Mouse (Mus musculus): Measurements from ENCODE around the gene Tacr2. TPM values are rescaled to one million over a fixed set of nuclear protein-coding genes. Genes with fewer than 3 reads are reported as not detected.

Gene Tacr2
- polyA plus RNA-seq, 1 experiment: 0.36 TPM

DNA sequence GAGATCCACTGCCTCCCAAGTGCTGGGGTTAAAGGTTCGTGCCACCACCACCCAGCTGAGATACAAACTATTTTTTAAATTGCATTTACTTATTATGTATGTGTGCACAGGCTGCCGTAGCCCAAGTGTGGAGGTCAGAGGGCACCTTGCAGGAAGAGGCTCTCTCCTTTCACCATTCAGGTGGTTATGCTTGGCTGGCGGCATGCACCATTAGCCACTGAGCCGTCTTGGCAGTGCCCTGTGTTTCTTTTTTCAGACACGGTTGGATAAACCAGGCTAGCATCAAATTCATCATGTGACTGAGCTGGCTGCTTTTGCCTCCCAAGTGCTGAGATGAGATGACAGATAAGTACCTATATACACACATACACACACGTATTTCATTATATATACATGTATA lies 13.0 kb upstream of the Tacr2 start:
- DNase-seq (ENCODE audit: low read depth): no peak

DNA sequence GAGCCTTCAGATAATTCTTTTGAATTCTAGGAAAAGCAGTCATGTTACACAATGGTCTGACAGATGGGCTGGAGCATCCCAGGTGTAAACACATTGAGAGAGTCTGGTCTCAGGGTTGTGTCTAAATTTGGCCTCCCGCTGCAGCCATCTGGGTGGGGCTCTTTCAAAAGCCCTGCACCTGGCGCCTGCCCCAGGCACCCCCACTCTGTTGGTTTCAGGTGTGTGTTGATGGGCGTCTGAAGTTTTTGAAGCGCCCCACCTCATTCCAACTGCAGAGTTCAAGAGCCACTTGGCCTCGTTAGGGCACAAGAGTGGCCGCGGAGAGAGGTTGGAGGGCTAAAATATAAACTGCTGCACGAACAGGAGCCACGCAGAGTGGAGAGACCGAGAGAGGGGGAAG lies 9.9 kb upstream of the Tacr2 start:
- no peak for DNase-seq (ENCODE audit: low read depth)

DNA sequence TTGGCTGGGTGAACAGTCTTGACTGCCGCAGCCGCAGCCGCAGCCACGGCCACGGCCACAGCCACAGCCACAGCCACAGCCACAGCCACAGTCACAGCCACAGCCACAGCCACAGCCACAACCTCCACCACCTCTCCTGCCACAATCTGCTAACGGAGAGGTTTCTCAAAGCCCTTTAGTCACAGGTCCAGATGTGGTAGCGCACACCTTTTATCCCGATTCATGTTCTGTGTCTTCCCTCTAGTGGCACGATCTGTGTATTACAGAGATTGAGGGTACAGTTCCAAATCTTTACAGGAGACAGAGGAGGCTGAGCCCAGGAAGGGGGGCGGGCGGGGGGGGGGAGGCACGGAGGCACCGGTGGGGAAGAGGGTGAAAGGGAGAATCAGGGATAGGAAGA lies 9.3 kb upstream of the Tacr2 start:
- DNase-seq (ENCODE audit: low read depth): no peak

DNA sequence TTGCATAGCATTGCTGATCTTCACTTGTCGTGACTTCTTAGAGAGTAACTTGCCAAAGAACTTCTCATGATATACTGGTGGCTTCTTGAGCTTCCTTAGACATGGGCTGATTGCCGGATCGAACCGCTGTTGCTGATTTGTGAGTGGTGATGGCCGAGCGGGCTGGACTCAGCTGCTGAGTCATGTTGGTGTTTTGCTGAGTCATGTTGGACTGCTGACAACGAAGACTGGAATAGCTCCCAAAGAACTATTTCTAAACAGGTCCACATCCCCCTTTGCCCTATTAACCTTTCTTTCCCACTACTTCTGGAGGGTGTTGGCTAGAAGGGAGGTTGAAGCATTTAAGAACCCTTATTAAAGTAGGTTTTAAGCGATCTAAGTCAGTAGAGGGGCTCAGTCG lies 8.2 kb upstream of the Tacr2 start:
- no peak for DNase-seq (ENCODE audit: low read depth)

DNA sequence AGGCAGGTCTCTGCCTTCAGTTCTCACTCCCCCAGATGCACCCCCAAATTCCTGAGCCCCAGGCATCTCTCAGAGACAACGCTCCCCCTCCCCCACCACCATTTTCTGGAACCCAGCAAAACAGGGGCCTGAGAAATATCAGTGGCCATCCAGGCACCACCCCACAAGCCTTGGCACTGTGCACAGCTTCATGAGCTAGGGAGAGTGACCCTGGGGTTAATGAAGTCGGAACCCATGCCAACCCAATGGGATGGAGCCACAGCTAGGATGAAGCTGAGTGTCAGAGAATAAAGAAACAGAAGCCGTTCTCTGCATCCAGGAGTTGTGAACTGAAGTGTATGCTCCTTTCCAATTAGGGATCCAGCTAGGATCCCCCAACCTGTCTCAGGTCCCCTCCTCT lies 5.1 kb upstream of the Tacr2 start:
- no peak for DNase-seq (ENCODE audit: low read depth)

DNA sequence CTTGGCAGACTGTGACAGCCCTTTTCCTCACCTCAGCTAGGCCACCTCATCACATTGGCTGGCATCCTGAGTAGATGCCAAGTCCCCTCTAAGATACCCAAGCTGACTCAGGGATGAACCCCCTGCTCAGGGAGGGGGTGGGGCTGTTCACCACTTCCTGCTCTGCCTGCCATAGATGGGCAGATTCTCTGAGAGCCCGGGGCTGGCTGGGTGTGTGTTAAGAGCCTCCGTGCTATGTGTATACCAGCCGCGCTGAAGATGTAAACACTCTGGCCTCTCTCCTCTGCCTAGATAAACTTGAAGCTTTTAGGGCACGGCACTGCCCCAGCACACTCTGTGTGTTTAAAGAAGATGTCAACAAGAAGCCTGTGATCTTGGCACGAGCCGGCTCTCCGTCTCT lies 4.4 kb upstream of the Tacr2 start:
- no peak for DNase-seq (ENCODE audit: low read depth)

DNA sequence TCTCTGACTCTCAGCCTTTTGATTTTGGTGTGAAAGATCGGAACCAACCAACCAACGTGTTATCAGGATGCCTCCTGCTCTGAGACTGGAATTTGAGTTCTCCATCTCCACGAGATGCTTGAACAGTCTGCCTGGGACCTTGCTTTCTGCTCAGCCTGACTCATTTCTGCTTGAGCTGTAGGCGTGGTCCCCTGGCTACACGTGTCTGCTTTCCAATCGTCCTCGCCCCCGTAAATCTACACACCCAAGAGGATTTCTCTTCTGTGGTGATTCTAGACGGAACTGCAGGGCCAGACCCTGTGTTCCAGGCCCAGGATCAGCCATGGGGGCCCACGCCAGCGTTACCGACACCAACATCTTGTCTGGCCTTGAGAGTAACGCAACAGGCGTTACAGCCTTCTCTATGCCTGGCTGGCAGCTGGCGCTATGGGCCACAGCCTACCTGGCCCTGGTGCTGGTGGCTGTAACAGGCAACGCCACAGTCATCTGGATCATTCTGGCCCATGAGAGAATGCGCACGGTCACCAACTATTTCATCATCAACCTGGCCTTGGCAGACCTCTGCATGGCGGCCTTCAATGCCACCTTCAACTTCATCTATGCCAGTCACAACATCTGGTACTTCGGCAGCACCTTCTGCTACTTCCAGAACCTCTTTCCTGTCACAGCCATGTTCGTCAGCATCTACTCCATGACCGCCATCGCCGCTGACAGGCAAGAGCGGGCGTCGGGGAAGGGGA lies 428 bp downstream of the Tacr2 start:
- no peak for DNase-seq (ENCODE audit: low read depth)

DNA sequence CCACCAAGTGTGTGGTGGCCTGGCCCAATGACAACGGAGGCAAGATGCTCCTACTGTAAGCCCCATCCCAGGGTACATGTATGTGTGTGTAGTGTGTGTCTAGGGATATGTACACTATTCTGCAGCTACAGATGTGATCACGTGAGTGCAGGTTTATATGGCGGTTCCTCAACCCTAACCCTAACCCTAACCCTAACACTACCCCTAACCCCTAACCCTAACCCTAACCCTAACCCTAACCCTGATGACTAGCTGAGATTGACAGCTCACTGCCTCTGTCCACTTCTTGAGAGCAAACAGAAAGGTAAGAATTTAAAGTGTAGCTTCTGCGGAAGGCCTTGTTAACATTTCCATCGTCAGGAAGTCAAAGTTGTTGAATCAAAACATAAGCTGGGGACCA lies 6.1 kb downstream of the Tacr2 start:
- no peak for DNase-seq (ENCODE audit: low read depth)

DNA sequence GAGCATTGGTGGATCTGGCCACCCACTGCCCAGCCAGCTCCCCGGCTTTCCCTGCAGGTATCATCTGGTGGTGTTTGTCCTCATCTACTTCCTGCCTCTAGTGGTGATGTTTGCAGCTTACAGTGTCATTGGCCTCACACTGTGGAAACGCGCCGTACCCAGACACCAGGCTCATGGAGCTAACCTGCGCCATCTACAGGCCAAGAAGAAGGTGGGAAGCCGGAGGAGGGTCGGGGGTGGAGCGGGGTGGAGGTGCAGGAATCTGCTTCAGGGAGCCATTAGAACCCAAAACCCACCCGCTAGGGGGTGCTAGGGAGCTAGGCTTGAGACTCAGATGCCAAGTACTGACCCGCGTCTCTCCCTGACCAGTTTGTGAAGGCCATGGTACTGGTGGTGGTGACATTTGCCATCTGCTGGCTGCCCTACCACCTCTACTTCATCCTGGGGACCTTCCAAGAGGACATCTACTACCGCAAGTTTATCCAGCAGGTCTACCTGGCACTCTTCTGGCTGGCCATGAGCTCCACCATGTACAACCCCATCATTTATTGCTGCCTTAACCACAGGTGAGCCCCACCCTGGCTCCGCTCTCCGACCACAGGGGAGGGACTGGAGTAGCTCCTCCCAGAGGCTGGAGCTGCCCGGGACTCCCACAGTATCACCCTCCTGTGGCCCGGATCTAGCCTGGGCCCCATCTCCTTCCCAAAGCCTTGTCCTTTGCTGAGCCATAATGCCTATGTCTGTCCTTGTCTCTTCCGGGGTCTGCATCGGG lies 9.1 kb downstream of the Tacr2 start:
- no peak for DNase-seq (ENCODE audit: low read depth)

DNA sequence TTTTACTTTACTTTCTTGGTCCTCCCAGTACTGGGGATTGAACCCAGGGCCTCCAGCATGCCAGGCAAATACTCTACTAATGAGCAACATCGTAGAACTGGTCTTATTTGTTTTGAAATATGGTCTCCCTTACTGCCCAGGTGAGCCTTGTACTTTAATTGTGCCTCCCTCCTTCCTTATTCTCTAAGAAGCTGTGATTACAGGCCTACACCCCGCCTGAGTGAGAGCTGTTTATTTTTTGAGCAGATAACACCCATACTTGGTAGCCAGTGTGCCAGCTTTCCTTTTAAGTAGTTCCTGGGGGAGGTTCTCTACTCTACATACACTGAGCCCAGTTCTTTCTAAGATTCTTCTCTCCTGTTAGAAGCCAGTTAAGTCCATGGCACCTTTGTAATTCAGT lies 12.1 kb downstream of the Tacr2 start:
- DNase-seq (ENCODE audit: low read depth): no peak

DNA sequence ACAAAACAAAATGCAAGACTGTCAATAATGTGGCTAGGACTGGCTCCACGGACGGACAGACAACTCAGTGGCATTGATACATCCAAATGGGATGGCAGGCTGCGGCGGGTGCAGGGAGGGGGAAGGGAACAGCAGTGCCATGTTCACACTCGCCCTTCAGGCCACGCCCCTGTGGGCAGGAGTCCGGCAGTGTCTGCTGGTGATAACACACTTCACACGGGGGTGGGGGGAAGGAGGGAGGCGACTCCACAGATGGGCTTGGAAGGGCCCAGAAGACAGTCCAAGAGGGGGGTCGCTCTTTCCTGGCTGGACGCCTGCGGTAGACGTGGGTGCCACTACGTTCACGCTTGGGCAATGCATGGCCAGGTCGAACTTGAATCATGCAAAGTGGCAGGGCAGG lies 17.0 kb downstream of the Tacr2 start:
- DNase-seq (ENCODE audit: low read depth): no peak

DNA sequence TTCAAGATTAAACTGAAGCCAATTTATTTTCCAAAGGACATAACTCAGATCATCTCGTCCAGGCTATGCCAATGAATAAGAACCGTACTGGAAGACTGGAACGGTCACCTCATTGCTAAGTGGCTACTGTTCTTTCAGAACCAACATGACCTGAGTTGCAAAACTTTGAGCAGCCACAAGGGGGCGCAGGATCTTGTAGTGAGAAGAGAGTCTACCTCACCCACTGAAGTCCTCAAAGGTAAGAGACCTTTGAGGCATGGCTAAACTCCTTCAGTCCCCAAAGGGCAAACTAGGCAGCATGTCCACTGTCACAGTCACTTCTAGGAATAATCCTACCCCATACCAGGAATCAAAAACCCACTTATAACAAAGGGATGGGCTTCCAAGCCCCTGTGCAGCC lies 23.0 kb downstream of the Tacr2 start:
- no peak for DNase-seq (ENCODE audit: low read depth)

DNA sequence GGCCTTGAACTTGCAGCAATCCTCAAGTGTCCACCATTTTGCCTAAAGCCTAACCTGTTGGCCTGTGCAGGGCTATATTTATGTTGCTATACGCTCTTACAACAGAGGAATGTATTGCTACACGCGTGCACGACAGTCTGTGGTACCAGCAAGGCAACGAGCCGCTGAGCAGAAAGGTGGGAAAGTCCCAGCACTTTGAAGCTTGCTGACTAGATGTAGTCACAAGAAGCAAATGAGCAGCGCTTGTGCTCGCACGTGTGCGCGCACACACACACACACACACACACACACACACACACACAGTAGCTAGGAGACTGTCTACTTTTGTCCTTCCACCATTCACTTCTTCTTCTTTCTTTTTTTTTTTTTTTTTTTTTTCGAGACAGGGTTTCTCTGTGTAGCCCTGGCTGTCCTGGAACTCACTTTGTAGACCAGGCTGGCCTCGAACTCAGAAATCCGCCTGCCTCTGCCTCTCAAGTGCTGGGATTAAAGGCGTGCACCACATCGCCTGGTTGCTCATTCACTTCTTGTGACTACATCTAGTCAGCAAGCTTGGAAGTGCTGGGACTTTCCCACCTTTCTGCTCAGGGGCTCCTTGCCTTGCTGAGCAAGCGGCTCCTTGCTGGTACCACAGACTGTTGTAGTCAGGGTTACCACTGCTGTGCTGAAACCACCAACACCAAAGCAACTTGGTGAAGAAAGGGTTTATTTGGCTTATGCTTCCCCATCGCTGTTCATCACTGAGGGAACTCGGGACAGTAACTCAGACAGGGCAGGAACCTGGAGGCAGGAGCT lies 25.5 kb downstream of the Tacr2 start:
- DNase-seq (ENCODE audit: low read depth): no peak

DNA sequence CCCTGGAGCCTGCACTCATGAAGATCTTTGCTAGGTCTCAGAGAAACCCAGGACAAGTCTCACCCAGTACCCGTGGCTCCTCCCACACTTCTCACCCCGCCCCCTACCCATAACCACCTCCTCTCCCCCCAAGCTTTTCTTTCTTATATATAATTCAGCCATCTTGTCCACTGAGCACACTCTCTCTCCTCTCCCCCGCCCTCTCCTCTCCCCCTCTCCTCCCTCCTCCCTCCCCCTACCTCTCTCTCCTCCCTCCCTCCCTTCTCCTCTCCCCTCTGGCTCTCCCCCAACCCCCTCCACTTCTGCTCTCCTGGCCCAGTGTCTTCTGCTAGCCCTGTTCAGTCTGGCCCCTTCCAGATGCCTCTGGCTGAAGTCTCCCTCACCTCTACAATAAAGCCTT lies 26.8 kb downstream of the Tacr2 start:
- no peak for DNase-seq (ENCODE audit: low read depth)

DNA sequence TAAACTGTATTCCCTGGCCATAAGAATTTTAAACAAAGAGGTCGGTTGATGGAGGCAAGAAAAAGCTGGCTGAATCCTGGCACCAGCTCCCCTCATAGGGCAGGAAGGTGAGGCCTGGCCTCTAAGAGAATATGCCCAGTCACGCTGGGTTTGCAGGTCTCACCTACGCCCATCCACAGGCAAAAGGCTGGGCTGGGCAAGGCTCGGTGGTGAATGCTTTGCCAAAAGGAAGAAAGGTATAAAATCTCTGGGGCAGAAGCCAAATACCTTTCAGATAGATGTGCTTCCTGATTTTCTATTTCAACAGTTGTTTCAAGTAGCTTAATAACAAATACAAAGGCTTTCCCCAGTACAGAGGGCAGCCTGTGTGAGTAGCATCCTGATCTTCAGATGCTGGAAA lies 27.4 kb downstream of the Tacr2 start:
- peak; percentile 70 for DNase-seq (ENCODE audit: low read depth)

DNA sequence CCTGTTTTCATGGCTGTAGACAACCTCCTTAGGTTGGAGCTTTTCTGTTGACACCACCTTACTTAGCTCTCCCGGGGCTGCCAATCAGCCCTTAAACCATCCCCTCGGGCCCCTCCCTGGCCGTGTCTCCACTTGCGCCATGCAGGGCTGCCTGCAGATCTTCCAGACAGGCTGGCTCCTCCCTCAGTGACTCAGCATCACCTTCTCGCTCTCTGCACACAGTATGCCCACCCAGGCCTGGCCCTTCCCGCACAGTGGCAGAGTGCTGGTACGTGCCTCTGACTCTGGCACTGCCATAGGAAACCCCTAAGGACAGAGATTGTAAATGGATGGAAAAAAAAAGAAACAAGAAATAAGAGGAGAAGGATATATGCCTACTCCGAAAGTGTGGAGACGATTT lies 30.5 kb downstream of the Tacr2 start:
- DNase-seq (ENCODE audit: low read depth): no peak

DNA sequence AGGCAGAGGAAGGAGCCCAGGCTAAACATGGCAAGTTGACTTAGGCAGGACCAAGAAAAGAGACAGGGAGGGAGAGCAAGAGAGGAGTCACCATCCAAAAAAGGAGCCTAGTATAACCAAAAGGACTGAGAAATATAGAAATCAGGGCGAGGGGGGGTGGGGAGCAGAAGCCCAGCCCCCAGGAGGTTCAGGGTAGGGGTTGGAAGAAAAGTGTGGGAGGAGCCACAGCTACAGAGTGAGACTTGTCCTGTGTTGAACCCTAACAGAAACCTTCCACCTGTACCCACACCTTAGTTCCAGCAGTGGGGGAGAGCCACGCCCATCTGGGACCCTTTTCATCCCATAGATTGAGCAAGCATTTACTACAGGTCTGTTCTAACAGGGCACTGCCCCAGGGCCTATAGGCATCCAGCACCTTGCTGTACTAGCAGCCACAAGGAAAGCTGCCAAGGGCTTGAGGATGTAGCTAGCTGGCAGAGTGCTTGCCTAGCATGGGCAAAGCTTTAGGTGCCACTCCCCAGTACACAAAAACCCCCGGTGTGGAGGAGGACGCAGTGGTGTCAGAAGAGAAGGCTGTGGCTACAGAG lies 31.1 kb downstream of the Tacr2 start:
- peak; percentile 75 for DNase-seq (ENCODE audit: low read depth)

DNA sequence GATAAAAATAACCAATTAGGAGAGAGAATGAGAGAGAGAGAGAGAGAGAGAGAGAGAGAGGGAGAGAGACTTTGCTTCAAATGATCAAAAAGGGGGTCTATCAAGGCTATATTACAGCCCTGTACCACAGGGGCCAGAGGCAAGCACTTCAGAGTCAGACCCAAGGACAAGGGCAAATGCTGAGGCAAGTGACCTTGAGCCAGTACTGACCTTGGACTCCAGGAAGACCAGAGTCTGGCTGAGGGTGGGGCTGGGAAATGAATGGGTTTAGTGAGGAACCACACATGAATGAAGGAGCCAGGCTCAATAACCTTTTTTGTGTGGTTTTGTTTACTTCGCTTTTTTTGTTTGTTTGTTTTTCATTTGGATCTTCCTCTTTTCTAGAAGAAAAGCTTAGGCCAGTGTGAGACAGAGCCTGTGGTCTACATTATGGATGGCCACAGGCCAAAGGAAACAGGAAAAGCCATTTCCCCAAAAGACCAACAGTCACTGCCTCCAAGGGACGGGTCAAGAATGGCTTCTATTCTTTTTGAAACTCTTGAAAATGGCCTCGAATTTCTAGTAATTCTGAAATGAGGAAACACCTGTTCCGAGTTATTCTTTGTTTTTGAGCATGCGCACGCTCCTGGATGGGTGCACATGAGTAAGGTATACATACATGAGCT lies 35.4 kb downstream of the Tacr2 start:
- DNase-seq (ENCODE audit: low read depth): no peak

DNA sequence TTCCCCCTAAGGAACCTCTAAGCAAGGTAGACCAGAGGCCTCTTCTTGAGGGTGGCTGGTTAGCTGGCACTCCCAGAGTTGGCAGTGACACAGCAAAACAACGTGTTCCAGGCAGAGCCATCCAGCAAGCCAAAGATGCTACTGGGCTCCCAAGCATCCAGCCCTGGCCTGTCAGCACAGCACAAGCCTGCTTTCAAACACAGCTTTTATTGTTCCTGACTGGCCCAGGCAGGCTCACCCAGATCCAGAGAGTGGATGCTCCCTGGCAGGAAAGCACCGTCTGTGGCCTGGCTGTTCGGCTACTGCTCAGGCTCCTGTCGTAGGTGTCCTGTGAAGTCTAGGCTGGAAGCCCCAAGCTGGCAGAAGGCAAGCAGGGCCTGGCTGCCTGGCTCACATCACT lies 41.9 kb downstream of the Tacr2 start:
- no peak for DNase-seq (ENCODE audit: low read depth)

DNA sequence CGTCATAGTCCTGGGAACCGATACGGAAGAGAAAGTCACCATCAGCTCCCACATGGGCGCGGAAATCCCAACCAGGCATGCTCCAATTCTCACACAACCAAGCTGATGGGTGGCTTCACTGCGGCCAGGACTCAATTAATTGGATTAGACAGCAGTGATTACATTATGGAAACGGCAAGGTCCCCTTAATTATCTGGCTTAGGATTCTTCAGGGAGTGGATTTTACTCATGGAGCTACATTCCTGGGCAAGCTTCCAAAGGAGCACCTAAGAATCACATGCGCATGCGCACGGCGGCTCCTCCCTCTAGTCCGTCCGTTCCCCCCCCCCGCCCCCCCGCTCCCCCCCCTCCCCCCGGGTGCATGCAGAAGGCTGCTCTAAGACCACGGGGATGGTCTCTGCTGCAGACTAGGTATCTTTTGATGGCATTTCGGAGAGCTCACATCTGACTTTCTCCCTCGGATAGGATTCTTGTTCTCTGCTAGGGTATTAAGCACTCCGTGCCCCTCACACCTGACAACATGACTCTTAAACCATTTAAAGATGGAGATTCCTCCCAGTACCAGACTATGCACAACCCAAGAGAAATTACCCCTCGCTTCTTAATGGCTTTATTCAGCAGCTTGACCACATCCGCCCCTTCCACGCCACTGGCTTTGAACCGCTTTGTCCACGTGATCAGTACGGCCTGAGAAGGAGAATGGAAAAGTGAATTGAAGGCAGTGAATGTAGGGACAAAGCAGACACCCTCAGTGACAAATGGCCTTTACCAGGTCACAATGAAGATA lies 44.0 kb downstream of the Tacr2 start:
- no peak for DNase-seq (ENCODE audit: low read depth)
